ENCODE assay signal across 16 mouse cellular contexts in genomic region chr2:20346873-20347272, GRCm38 (mm10).
"Had no signal": no experiment of that assay in that cellular context is flagged by ENCODE, and none has a peak within 500 bp of the region (broad histone marks: within the 10 kb centered on the region; RNA-seq: fewer than 3 reads in every experiment).

No protein-coding gene starts in this region.

- H3K27ac ChIP-seq: intestine, embryonic 15.5 days; layer of hippocampus, adult 2 months; limb, embryonic 12.5 days; liver, embryonic 13.5 days; lung, embryonic 15.5 days; macrophage; midbrain, embryonic 15.5 days; neural tube, embryonic 13.5 days; stomach, postnatal 0 days had no signal

- ATAC-seq: intestine, embryonic 15.5 days; liver, postnatal 0 days; midbrain, embryonic 15.5 days had no signal

- H3K4me3 ChIP-seq: intestine, embryonic 15.5 days; layer of hippocampus, adult 2 months; limb, embryonic 12.5 days; liver, embryonic 13.5 days; lung, embryonic 15.5 days; megakaryocyte, embryonic 14.5 days; midbrain, embryonic 15.5 days; neural tube, embryonic 13.5 days had no signal

- H3K4me1 ChIP-seq: intestine, embryonic 15.5 days; limb, embryonic 12.5 days; liver, embryonic 13.5 days; lung, embryonic 15.5 days; megakaryocyte, embryonic 14.5 days; midbrain, embryonic 15.5 days; neural tube, embryonic 13.5 days had no signal

- H3K36me3 ChIP-seq: intestine, embryonic 15.5 days; limb, embryonic 12.5 days; liver, embryonic 13.5 days; lung, embryonic 15.5 days; midbrain, embryonic 15.5 days; neural tube, embryonic 13.5 days had no signal

- H3K9ac ChIP-seq: intestine, embryonic 15.5 days; limb, embryonic 12.5 days; liver, embryonic 13.5 days; liver, postnatal 0 days; lung, embryonic 15.5 days; midbrain, embryonic 15.5 days; neural tube, embryonic 13.5 days had no signal

- DNase-seq: kidney, postnatal 4 days; liver; liver, embryonic 13.5 days; liver, postnatal 0 days; lung, postnatal 14 days; thymus, postnatal 4 days had no signal

- H3K4me2 ChIP-seq: intestine, embryonic 15.5 days; limb, embryonic 12.5 days; liver, embryonic 13.5 days; lung, embryonic 15.5 days; midbrain, embryonic 11.5 days; midbrain, embryonic 15.5 days; neural tube, embryonic 13.5 days had no signal

- H3K27me3 ChIP-seq: intestine, embryonic 15.5 days; limb, embryonic 12.5 days; liver, embryonic 13.5 days; lung, embryonic 15.5 days; megakaryocyte, embryonic 14.5 days; midbrain, embryonic 15.5 days; neural tube, embryonic 13.5 days had no signal

- H3K9me3 ChIP-seq: intestine, embryonic 15.5 days; limb, embryonic 12.5 days; liver, embryonic 13.5 days; lung, embryonic 15.5 days; megakaryocyte, embryonic 14.5 days; midbrain, embryonic 15.5 days; neural tube, embryonic 13.5 days had no signal
